10 mouse cellular contexts compared by ENCODE assay signal in the genomic region with DNA sequence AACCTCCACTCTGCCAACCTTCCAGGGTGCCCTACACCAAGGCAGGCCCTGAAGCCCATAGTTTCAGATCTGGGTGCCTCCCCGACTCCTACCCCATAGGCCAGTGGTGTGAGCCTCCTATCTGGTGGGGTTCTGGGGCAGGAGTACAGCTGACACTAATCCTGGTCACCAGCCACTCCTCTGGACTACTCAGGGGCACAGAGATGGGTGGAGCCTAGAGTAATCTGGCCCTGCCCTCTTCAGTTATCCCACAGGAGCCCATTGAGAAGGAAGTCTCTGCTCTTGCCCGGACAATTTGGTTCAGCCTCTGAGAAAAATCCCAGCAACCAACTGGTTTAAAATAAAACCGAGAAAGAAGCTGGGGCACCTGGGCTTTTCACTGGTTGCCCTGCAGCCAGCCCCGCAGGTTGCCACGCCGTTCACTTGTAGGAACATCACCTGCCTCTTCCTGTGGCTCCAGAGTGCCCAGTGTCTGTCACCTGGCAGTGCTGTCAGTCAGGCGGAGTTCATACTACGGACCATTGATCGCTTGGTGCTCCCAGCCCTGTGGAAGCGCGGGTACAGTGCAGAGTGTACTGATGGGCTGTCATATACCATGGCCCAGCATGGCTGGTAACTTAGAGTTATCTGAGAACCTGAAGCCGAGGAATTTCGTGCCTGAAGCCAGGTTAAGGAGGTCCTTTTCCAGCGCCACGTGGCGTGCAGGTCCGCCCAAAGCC.
DNase-seq lines count a peak whose midpoint lies in the region; ATAC-seq and TF ChIP-seq lines count a peak whose summit lies in the region.
"Had no signal": no experiment of that assay in that cellular context is flagged by ENCODE, and none has a peak within 500 bp of the region (broad histone marks: within the 10 kb centered on the region; RNA-seq: fewer than 3 reads in every experiment).

No protein-coding gene starts in this region.

- H3K27me3 ChIP-seq in lung, embryonic 16.5 days (ENCODE audit: control insufficient read depth, insufficient read depth, low read depth, low read length) = peaks cover 73% of the 10 kb centered on the region
- peaks cover 85% of the 10 kb centered on the region for H3K27me3 ChIP-seq in limb, embryonic 15.5 days
- H3K27me3 ChIP-seq in stomach, postnatal 0 days (ENCODE audit: control insufficient read depth, insufficient read depth, low read length) = peaks cover 17% of the 10 kb centered on the region

- H3K4me1 ChIP-seq in lung, embryonic 16.5 days (replicated peaks; ENCODE audit: control insufficient read depth, insufficient read depth, low read length) = peaks cover 15% of the 10 kb centered on the region
- peaks cover 32% of the 10 kb centered on the region for H3K4me1 ChIP-seq in limb, embryonic 15.5 days
- H3K4me1 ChIP-seq in stomach, postnatal 0 days (replicated peaks; ENCODE audit: control insufficient read depth, insufficient read depth) = no peaks in the 10 kb centered on the region

- 0 out of 2 replicates have a peak, but pooled peaks have one; percentile 26 for ATAC-seq in lung, embryonic 16.5 days (ENCODE audit: low read depth)
- no peak for ATAC-seq in limb, embryonic 15.5 days (ENCODE audit: insufficient number of reproducible peaks, low FRiP score, low TSS enrichment, low read depth)
- peak; percentile 66; the same call in 1 of the 2 replicates for ATAC-seq in stomach, postnatal 0 days (ENCODE audit: low FRiP score, low TSS enrichment)

- peak overlapping the region; percentile 51; the same call in 1 of the 2 replicates for H3K4me2 ChIP-seq in lung, embryonic 16.5 days (ENCODE audit: low read depth, low read length)
- H3K4me2 ChIP-seq in limb, embryonic 15.5 days = peak overlapping the region; percentile 53; the same call in 1 of the 2 replicates
- H3K4me2 ChIP-seq in stomach, postnatal 0 days (replicated peaks; ENCODE audit: low read depth) = no peak overlapping the region

- 14% methylated on average over 17 of the region's 17 CpGs for WGBS in lung, embryonic 16.5 days
- 24% methylated on average over 17 of the region's 17 CpGs for WGBS in limb, embryonic 15.5 days
- WGBS in stomach, postnatal 0 days = 26% methylated on average over 17 of the region's 17 CpGs

- no peak for TF ChIP-seq EP300 in stomach, postnatal 0 days (optimal IDR thresholded peaks at IDR 0.05)

- TF ChIP-seq CTCF in stomach, postnatal 0 days (IDR thresholded peaks at IDR 0.05; ENCODE audit: low read depth) = no peak

- no peak overlapping the region for H3K27ac ChIP-seq in lung, embryonic 16.5 days (ENCODE audit: low read length)
- H3K27ac ChIP-seq in limb, embryonic 15.5 days = no peak overlapping the region
- no peak overlapping the region for H3K27ac ChIP-seq in stomach, postnatal 0 days (replicated peaks)

- no peaks in the 10 kb centered on the region for H3K9me3 ChIP-seq in lung, embryonic 16.5 days (ENCODE audit: control insufficient read depth, low read length)
- H3K9me3 ChIP-seq in limb, embryonic 15.5 days = no peaks in the 10 kb centered on the region
- no peaks in the 10 kb centered on the region for H3K9me3 ChIP-seq in stomach, postnatal 0 days (ENCODE audit: control insufficient read depth, low read length)

- no peaks in the 10 kb centered on the region for H3K36me3 ChIP-seq in lung, embryonic 16.5 days (ENCODE audit: control insufficient read depth, insufficient read depth, low read length)
- no peaks in the 10 kb centered on the region for H3K36me3 ChIP-seq in limb, embryonic 15.5 days
- H3K36me3 ChIP-seq in stomach, postnatal 0 days (ENCODE audit: control insufficient read depth, insufficient read depth, low read length) = no peaks in the 10 kb centered on the region

- peak; percentile 49 for DNase-seq in embryo, embryonic 10 days (ENCODE audit: low spot score)
- no peak for DNase-seq in embryo, embryonic 10.5 days (ENCODE audit: low spot score)
- DNase-seq in lung, postnatal 25 days (ENCODE audit: low spot score) = no peak
- no peak for DNase-seq in stomach, postnatal 0 days (ENCODE audit: low spot score)
- DNase-seq in adrenal gland, adult 8-10 months = no peak
- DNase-seq in layer of hippocampus, adult 9-10 months (ENCODE audit: low spot score) = no peak
- DNase-seq: cerebellum, adult 8-10 months had no signal

- H3K9ac ChIP-seq in lung, embryonic 16.5 days (ENCODE audit: low read length) = no peak overlapping the region
- no peak overlapping the region for H3K9ac ChIP-seq in limb, embryonic 15.5 days
- no peak overlapping the region for H3K9ac ChIP-seq in stomach, postnatal 0 days (ENCODE audit: low read length)

- H3K4me3 ChIP-seq in lung, embryonic 16.5 days (ENCODE audit: low read length) = no peak overlapping the region
- no peak overlapping the region for H3K4me3 ChIP-seq in limb, embryonic 15.5 days
- H3K4me3 ChIP-seq in stomach, postnatal 0 days (ENCODE audit: low read depth, low read length) = no peak overlapping the region
- H3K4me3 ChIP-seq: megakaryocyte, embryonic 14.5 days had no signal
